Mouse (Mus musculus): ENCODE results near the gene Sik2.

DNA sequence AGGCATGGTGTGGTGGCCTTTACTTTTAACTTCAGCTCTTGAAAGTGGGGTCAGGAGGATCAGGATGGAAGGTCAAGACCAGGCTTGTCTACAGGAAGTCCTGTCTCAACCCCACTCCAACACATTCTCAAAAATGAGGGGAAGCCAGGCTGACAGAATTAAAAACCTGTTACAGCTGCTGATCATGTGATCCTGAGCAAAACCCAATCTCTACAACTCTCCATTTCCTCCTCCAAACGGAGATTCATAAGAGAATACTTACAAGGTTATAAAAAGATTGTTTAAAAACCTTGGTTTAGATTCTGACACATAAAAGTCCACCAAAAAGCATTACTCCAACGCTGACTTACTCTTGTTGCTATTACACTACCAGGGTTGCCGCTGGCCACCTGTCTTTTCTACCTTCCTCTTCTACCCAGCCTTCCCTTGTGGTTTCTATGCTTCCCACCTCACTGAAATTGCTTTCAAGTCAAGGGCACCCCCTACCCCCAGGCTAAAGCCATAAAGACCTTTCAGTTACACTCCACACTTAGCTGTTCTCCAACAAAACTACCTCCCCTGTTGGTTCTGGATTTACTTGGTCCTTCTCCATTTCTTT lies 67.0 kb downstream of the Sik2 start:
- no peak for TF ChIP-seq CTCF (IDR thresholded peaks at IDR 0.05)
- no peak for TF ChIP-seq EP300 (IDR thresholded peaks at IDR 0.05)

All from lung, postnatal 0 days (tissue).